Mouse (Mus musculus) hindbrain, embryonic 10.5 days (tissue): ENCODE measurements around the gene Zdhhc21. TPM values are rescaled to one million over a fixed set of nuclear protein-coding genes. Genes with fewer than 3 reads are reported as not detected.

Experiments used
- DNase-seq: peaks from one replicate; pipeline ENCODE4 v3.0.0-alpha.2; 2017; ENCODE audit warnings: low spot score
- H3K27ac ChIP-seq: fragments of 300-500 bp; sonication (generic); 2 replicates; pipeline ENCODE4 v1.5.1; 2016; ENCODE audit warnings: mild to moderate bottlenecking, moderate library complexity
- H3K27me3 ChIP-seq: fragments of 300-500 bp; sonication (generic); 2 replicates; pipeline ENCODE4 v1.6.1; 2016; ENCODE audit warnings: mild to moderate bottlenecking; ENCODE audit not compliant: poor library complexity, insufficient read depth, severe bottlenecking
- H3K36me3 ChIP-seq: fragments of 300-500 bp; sonication (generic); 2 replicates; pipeline ENCODE4 v1.6.1; 2016; ENCODE audit warnings: mild to moderate bottlenecking, moderate library complexity
- H3K4me1 ChIP-seq: fragments of 300-500 bp; sonication (generic); replicated peaks from 2 replicates; pipeline ENCODE4 v1.6.1; 2016; ENCODE audit warnings: mild to moderate bottlenecking
- H3K4me3 ChIP-seq: fragments of 300-500 bp; sonication (generic); 2 replicates; pipeline ENCODE4 v1.5.1; 2016; ENCODE audit warnings: mild to moderate bottlenecking, moderate library complexity
- H3K9me3 ChIP-seq: fragments of 300-500 bp; sonication (generic); 2 replicates; pipeline ENCODE4 v1.6.1; 2016; ENCODE audit warnings: mild to moderate bottlenecking, moderate library complexity
- WGBS: fragments of 180-500 bp; shearing (Covaris S2); methylation state at CpG from one replicate; pipeline ENCODE4 v1.1.7; 2016; 5-methylcytosine and 5-hydroxymethylcytosine counted together
- polyA plus RNA-seq: library from polyadenylated mRNA; unstranded; fragments of >200 nt; fragmentation: Nextera tagmentation; extraction: Ambion mirVana; gene quantifications from 2 replicates; pipeline ENCODE4 v1.2.1, GENCODE M21; 2016

The Zdhhc21 gene
- polyA plus RNA-seq, 1 experiment from 2014 or later: 15.4 TPM

DNA sequence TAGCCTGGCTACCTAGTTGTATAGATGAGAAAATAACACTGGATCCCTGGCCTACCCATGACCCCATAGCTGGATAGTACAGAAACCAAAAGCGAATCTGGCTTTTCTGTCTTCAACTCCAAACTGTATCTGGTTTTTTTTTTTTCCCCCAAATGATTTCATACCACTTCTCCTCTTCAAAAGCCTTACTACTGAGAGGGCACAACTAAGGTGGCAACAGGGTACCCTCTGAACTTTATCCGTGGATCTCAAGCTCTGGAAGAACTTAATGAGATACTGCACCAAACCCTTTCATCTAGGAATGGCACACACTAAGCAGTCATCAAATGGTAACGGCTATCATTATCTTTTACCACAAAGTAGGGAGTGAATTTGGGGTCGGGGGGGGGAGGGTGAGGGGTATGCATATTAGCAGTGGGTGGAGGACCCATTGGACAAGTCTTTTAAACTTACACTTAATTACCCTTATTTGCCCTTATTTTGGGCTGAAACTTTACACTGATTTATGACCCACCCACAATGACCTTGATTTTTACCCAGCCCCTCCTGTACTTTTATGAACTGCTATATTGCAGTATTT lies 1.2 kb downstream of the Zdhhc21 start:
- Histone ChIP-seq H3K4me3 (peak overlapping the region; percentile 83), H3K9me3 (no peaks in the 10 kb centered on the region), H3K27ac (peak overlapping the region; percentile 96), H3K4me1 (peaks cover 6% of the 10 kb centered on the region), H3K36me3 (no peaks in the 10 kb centered on the region), H3K27me3 (no peaks in the 10 kb centered on the region)
- 37% methylated on average over 4 of the region's 4 CpGs for WGBS
- no peak for DNase-seq

DNA sequence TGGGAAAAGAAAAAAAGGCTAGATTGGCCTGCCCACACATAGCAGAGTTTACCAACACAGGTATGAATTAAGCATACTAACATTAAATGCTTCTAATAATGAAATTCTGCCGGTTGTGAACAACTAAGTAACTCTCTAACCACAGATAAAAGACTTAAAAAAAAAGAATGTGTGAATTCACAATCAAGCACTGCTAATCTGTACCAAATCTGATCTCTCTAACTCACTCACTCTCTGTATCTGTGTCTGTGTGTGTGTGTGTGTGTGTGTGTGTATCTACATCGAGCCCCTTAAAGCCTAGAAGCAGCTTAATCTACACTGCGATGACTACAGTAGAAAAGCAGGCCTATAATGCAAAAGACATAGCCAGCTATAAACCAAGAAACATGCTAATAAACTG lies 2.8 kb downstream of the Zdhhc21 start:
- peaks cover 6% of the 10 kb centered on the region for H3K4me1 ChIP-seq
- H3K4me3 ChIP-seq: no peak overlapping the region
- H3K9me3 ChIP-seq: no peaks in the 10 kb centered on the region
- H3K27ac ChIP-seq: no peak overlapping the region
- 92% methylated on average over 3 of the region's 3 CpGs for WGBS
- no peaks in the 10 kb centered on the region for H3K27me3 ChIP-seq
- 0 out of 2 replicates have a peak, but pooled peaks cover 9% of the 10 kb centered on the region for H3K36me3 ChIP-seq
- no peak for DNase-seq

- no peak for DNase-seq
- WGBS: 93% methylated on average over 2 of the region's 2 CpGs
- Histone ChIP-seq H3K9me3 (no peaks in the 10 kb centered on the region), H3K4me1 (peaks cover 8% of the 10 kb centered on the region), H3K27ac (no peak overlapping the region), H3K27me3 (no peaks in the 10 kb centered on the region), H3K36me3 (0 out of 2 replicates have a peak, but pooled peaks cover 13% of the 10 kb centered on the region), H3K4me3 (no peak overlapping the region)
Measured at GRCm38 (mm10) chr4:82853809-82854208, 5.9 kb downstream of the Zdhhc21 start.

DNA sequence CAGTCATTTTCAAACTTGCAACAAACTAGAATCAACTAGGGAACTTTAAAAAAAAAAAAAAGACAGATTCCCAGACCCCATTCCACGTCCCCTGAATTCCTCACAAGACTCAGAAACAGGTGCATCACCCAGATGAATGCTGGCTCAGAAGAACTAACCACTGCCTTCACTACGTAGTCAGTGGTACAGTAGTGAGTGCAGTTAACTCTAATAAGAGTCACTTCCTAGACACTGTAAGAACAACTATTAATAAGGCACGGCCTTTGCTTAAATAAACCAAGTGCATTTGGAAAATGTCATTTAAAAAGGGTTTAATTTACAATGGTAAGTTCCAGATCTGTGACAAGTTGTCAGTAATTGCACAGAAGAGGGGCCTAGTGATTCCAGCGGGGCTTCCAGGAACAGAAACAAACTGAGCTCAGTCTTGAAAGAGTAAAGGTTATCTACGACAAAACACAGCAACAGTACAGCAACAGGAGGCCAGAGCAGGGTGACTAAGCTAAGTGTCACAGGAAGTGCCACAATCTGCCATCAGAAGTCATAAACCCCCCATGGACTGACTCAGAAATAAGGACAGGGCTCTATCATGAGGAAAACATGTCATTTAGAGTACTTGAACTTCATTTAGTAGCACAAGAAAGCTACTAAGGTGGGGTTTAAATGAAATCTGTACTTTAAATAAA lies 11.1 kb downstream of the Zdhhc21 start:
- Histone ChIP-seq H3K36me3 (peaks cover 25% of the 10 kb centered on the region), H3K27me3 (no peaks in the 10 kb centered on the region), H3K4me1 (peaks cover 4% of the 10 kb centered on the region; the same call in 1 of the 2 replicates), H3K4me3 (no peak overlapping the region), H3K9me3 (no peaks in the 10 kb centered on the region), H3K27ac (no peak overlapping the region)
- WGBS: 53% methylated on average over 5 of the region's 5 CpGs
- no peak for DNase-seq

DNA sequence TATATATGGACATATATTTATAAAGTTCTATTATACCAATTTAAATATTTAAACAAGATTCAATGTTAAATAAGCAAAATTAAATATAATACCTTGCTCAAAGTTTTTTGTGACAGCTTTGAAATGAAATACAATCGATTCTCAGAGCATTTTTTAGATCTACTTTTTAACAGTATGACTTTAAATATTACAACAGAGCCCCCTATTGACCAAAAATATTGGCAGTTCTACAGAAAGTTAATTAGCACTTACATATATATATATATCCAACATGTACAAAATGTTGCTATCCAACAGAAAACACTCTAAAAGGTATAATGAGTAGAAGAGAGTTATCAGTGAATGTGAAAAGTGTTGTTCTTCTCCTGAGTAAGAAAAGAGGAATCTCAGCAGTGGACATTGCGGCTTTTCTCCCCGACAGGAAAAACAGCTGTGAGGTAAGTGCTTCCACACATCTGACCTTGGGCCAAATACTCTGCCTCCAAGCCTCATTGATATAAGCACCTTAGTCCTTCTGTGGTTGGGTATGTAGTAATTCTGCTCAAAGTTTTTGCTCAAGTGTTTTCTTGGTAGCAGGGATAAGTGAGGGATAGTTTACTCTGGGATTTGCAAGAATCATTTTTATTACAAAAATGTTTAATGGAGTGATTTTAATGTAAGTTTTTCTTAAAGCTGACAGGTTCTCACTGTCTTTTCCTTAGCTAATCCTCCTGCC lies 22.1 kb downstream of the Zdhhc21 start:
- H3K27ac ChIP-seq: no peak overlapping the region
- H3K36me3 ChIP-seq: peaks cover 42% of the 10 kb centered on the region
- WGBS: 88% methylated on average over 3 of the region's 3 CpGs
- no peaks in the 10 kb centered on the region for H3K4me1 ChIP-seq
- no peaks in the 10 kb centered on the region for H3K9me3 ChIP-seq
- no peak overlapping the region for H3K4me3 ChIP-seq
- H3K27me3 ChIP-seq: no peaks in the 10 kb centered on the region
- no peak for DNase-seq

GRCm38 (mm10) chr4:82831155-82831554 lies 28.6 kb downstream of the Zdhhc21 start:
- H3K36me3 ChIP-seq: peaks cover 26% of the 10 kb centered on the region
- H3K9me3 ChIP-seq: no peaks in the 10 kb centered on the region
- no peak for DNase-seq
- no peaks in the 10 kb centered on the region for H3K27me3 ChIP-seq
- H3K4me3 ChIP-seq: no peak overlapping the region
- WGBS: 96% methylated on average over 2 of the region's 2 CpGs
- no peaks in the 10 kb centered on the region for H3K4me1 ChIP-seq
- no peak overlapping the region for H3K27ac ChIP-seq

- DNase-seq: no peak
- WGBS: 67% methylated on average over 5 of the region's 5 CpGs
Measured at GRCm38 (mm10) chr4:82829429-82829828, 30.3 kb downstream of the Zdhhc21 start.

DNA sequence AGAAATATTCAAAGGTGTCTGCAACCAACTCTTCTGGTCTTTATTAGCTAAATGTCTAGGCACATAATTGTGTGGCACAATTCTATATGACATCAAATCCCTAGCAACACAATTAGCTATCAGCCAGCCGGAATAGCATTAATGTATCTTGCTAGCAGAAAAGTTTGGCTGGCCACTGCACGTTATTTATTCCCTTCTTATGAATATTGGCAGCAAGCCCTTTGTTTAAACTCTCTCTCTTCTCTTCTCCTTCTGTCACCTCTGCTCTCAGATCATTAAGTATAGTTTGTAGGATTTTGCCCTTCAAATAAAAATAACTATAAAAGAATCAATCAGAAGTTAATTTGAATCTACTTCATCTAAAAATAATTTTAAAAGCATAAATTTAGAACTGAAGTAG lies 32.8 kb downstream of the Zdhhc21 start:
- no peak overlapping the region for H3K27ac ChIP-seq
- H3K4me3 ChIP-seq: no peak overlapping the region
- H3K36me3 ChIP-seq: peaks cover 12% of the 10 kb centered on the region
- no peaks in the 10 kb centered on the region for H3K4me1 ChIP-seq
- no peak for DNase-seq
- H3K9me3 ChIP-seq: no peaks in the 10 kb centered on the region
- no peaks in the 10 kb centered on the region for H3K27me3 ChIP-seq
- 90% methylated on average over 2 of the region's 2 CpGs for WGBS

More at GRCm38 (mm10) chr4:82829429-82829828, 30.3 kb downstream of the Zdhhc21 start:
- peaks cover 15% of the 10 kb centered on the region for H3K36me3 ChIP-seq
- H3K27ac ChIP-seq: no peak overlapping the region
- H3K27me3 ChIP-seq: no peaks in the 10 kb centered on the region
- H3K4me1 ChIP-seq: no peaks in the 10 kb centered on the region
- no peak overlapping the region for H3K4me3 ChIP-seq
- no peaks in the 10 kb centered on the region for H3K9me3 ChIP-seq

- Histone ChIP-seq H3K4me1 (peaks cover 7% of the 10 kb centered on the region; the same call in 1 of the 2 replicates), H3K27me3 (no peaks in the 10 kb centered on the region), H3K4me3 (no peak overlapping the region), H3K9me3 (no peaks in the 10 kb centered on the region), H3K27ac (no peak overlapping the region), H3K36me3 (0 out of 2 replicates have a peak, but pooled peaks cover 16% of the 10 kb centered on the region)
- DNase-seq: no peak
- 92% methylated on average over 5 of the region's 5 CpGs for WGBS
Measured at GRCm38 (mm10) chr4:82817833-82818232, 41.9 kb downstream of the Zdhhc21 start.

- 86% methylated on average over 8 of the region's 8 CpGs for WGBS
Measured at GRCm38 (mm10) chr4:82816351-82816750, 43.4 kb downstream of the Zdhhc21 start.

DNA sequence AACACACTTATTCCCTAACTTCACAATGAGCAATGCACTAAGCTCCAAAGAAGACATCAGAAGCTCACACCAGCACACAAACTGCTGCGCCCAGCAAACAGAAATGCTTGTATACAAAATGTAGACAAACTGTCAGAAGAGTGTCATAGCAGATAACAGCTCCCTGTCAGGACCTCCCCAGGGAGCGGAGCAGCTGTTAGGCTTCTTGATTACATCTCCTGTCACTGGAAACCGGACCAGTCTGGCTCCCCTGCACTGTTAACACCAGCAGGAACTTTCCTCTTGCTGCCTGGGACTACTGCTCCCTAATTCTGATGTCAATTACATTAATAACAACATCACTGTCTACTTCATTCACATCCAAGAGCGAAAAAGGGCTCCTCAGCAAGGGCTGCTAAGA lies 44.5 kb downstream of the Zdhhc21 start:
- H3K27ac ChIP-seq: no peak overlapping the region
- 62% methylated on average over 4 of the region's 4 CpGs for WGBS
- no peak overlapping the region for H3K4me3 ChIP-seq
- H3K9me3 ChIP-seq: no peaks in the 10 kb centered on the region
- 0 out of 2 replicates have a peak, but pooled peaks cover 15% of the 10 kb centered on the region for H3K36me3 ChIP-seq
- no peaks in the 10 kb centered on the region for H3K27me3 ChIP-seq
- peak; percentile 47 for DNase-seq
- peaks cover 7% of the 10 kb centered on the region; the same call in 1 of the 2 replicates for H3K4me1 ChIP-seq

More at GRCm38 (mm10) chr4:82816351-82816750, 43.4 kb downstream of the Zdhhc21 start:
- no peak overlapping the region for H3K27ac ChIP-seq
- DNase-seq: no peak
- no peaks in the 10 kb centered on the region for H3K9me3 ChIP-seq
- H3K4me1 ChIP-seq: peaks cover 7% of the 10 kb centered on the region; the same call in 1 of the 2 replicates
- H3K36me3 ChIP-seq: 0 out of 2 replicates have a peak, but pooled peaks cover 13% of the 10 kb centered on the region
- H3K27me3 ChIP-seq: no peaks in the 10 kb centered on the region
- H3K4me3 ChIP-seq: no peak overlapping the region

GRCm38 (mm10) chr4:82813356-82813755 lies 46.4 kb downstream of the Zdhhc21 start:
- Histone ChIP-seq H3K4me1 (peaks cover 7% of the 10 kb centered on the region; the same call in 1 of the 2 replicates), H3K27me3 (no peaks in the 10 kb centered on the region), H3K9me3 (no peaks in the 10 kb centered on the region), H3K36me3 (0 out of 2 replicates have a peak, but pooled peaks cover 11% of the 10 kb centered on the region), H3K4me3 (no peak overlapping the region), H3K27ac (no peak overlapping the region)
- 75% methylated on average over 6 of the region's 6 CpGs for WGBS
- DNase-seq: no peak

- Histone ChIP-seq H3K4me1 (peaks cover 10% of the 10 kb centered on the region; the same call in 1 of the 2 replicates), H3K27ac (no peak overlapping the region), H3K27me3 (no peaks in the 10 kb centered on the region), H3K4me3 (no peak overlapping the region), H3K9me3 (no peaks in the 10 kb centered on the region), H3K36me3 (0 out of 2 replicates have a peak, but pooled peaks cover 7% of the 10 kb centered on the region)
- no peak for DNase-seq
- WGBS: 86% methylated on average over 10 of the region's 10 CpGs
Measured at GRCm38 (mm10) chr4:82807811-82808210, 51.9 kb downstream of the Zdhhc21 start.
